Mouse (Mus musculus) CH12.LX (cell line): ENCODE results near the gene Ctso. TPM values are rescaled to one million over a fixed set of nuclear protein-coding genes. Genes with fewer than 3 reads are reported as not detected.

ENCODE experiments used
- DNase-seq: peaks from one replicate; pipeline ENCODE4 v3.0.0-alpha.2; 2013; ENCODE audit errors: extremely low read depth
- H3K27ac ChIP-seq: 2 replicates; pipeline ENCODE4 v1.5.1; 2012; ENCODE audit warnings: low read depth, mild to moderate bottlenecking, control low read depth, moderate library complexity; ENCODE audit not compliant: insufficient read depth
- H3K27me3 ChIP-seq: replicated peaks from 2 replicates; pipeline ENCODE3; 2012; ENCODE audit warnings: inconsistent platforms
- H3K36me3 ChIP-seq, 2 experiments: replicated peaks in 1 of 2; 2 replicates each; pipeline versions ENCODE3 to v1.6.1; 2012; ENCODE audit warnings: inconsistent platforms in 1 of 2, low read length in 1 of 2, mild to moderate bottlenecking in 1 of 2, mixed read lengths in 1 of 2, moderate library complexity in 1 of 2; ENCODE audit not compliant: control insufficient read depth in 1 of 2, insufficient read depth in 1 of 2
- H3K4me1 ChIP-seq, 2 experiments: 2 replicates each; pipeline ENCODE4 v1.6.1; 2012; ENCODE audit warnings: inconsistent platforms in 1 of 2, moderate library complexity in 1 of 2; ENCODE audit not compliant: insufficient read depth in 2 of 2, control insufficient read depth in 1 of 2
- H3K4me2 ChIP-seq: 2 replicates; pipeline ENCODE4 v1.6.1; 2012; ENCODE audit warnings: low read depth, mild to moderate bottlenecking, control low read depth; ENCODE audit not compliant: poor library complexity, insufficient read depth, severe bottlenecking
- H3K4me3 ChIP-seq, 3 experiments: fragments of 150-350 bp in 1 of 3; sonication (generic) in 1 of 3; replicated peaks in 1 of 3; 2 replicates each; pipeline versions ENCODE3 to v1.5.1; 2011 to 2012; ENCODE audit warnings: low read depth in 2 of 3, low read length in 2 of 3, mild to moderate bottlenecking in 2 of 3, moderate library complexity in 2 of 3, control low read depth in 1 of 3, improper control_type of control experiment in 1 of 3, inconsistent platforms in 1 of 3, mixed read lengths in 1 of 3; ENCODE audit not compliant: poor library complexity in 1 of 3
- H3K79me2 ChIP-seq: replicated peaks from 2 replicates; pipeline ENCODE4 v1.6.1; 2012; ENCODE audit warnings: mild to moderate bottlenecking, moderate library complexity; ENCODE audit not compliant: control insufficient read depth, poor library complexity, insufficient read depth, severe bottlenecking; ENCODE audit errors: extremely low read depth
- H3K9ac ChIP-seq: 2 replicates; pipeline ENCODE4 v1.6.1; 2012; ENCODE audit warnings: low read depth, mild to moderate bottlenecking, control low read depth, moderate library complexity; ENCODE audit not compliant: insufficient read depth
- H3K9me3 ChIP-seq: replicated peaks from 2 replicates; pipeline ENCODE3; 2012; ENCODE audit warnings: low read length, inconsistent platforms, mixed read lengths
- BHLHE40 ChIP-seq: IDR thresholded peaks from 2 replicates; pipeline ENCODE4 v1.6.1; 2011; ENCODE audit warnings: mild to moderate bottlenecking, low read depth, low read length, improper control_type of control experiment
- CHD2 ChIP-seq: IDR thresholded peaks from 2 replicates; pipeline ENCODE4 v1.6.1; 2011; ENCODE audit warnings: low read length, improper control_type of control experiment
- HCFC1 ChIP-seq: IDR thresholded peaks from 2 replicates; pipeline ENCODE4 v1.6.1; 2012; ENCODE audit warnings: low read depth, mild to moderate bottlenecking, inconsistent platforms, low read length, improper control_type of control experiment
- IRF4 ChIP-seq: IDR thresholded peaks from 2 replicates; pipeline ENCODE4 v1.6.1; 2014; ENCODE audit warnings: low read depth, mild to moderate bottlenecking, inconsistent platforms, low read length, improper control_type of control experiment
- JUN ChIP-seq: IDR thresholded peaks from 2 replicates; pipeline ENCODE4 v1.6.1; 2011; ENCODE audit warnings: low read depth, mild to moderate bottlenecking, low read length, improper control_type of control experiment, moderate library complexity; ENCODE audit not compliant: insufficient read depth
- KAT2A ChIP-seq: IDR thresholded peaks from 2 replicates; pipeline ENCODE4 v1.6.1; 2012; ENCODE audit warnings: low read length, improper control_type of control experiment, inconsistent platforms; ENCODE audit not compliant: insufficient replicate concordance
- MAFK ChIP-seq: IDR thresholded peaks from 2 replicates; pipeline ENCODE4 v1.6.1; 2011; ENCODE audit warnings: low read length, improper control_type of control experiment; ENCODE audit not compliant: insufficient replicate concordance
- MEF2A ChIP-seq: IDR thresholded peaks from 2 replicates; pipeline ENCODE4 v1.6.1; 2014; ENCODE audit warnings: low read depth, mild to moderate bottlenecking, inconsistent platforms, low read length, improper control_type of control experiment, borderline replicate concordance
- MXI1 ChIP-seq: IDR thresholded peaks from 2 replicates; pipeline ENCODE4 v1.6.1; 2011; ENCODE audit warnings: mild to moderate bottlenecking, low read depth, low read length, improper control_type of control experiment
- MYC ChIP-seq: IDR thresholded peaks from 2 replicates; pipeline ENCODE4 v1.6.1; 2011; ENCODE audit warnings: low read depth, mild to moderate bottlenecking, improper control_type of control experiment, low read length
- NRF1 ChIP-seq: IDR thresholded peaks from 2 replicates; pipeline ENCODE4 v1.6.1; 2014; ENCODE audit warnings: low read depth, mild to moderate bottlenecking, inconsistent platforms, low read length, improper control_type of control experiment, moderate library complexity
- RAD21 ChIP-seq: IDR thresholded peaks from 2 replicates; pipeline ENCODE4 v1.6.1; 2011; ENCODE audit warnings: low read depth, mild to moderate bottlenecking, low read length, improper control_type of control experiment, moderate library complexity
- SIN3A ChIP-seq: IDR thresholded peaks from 2 replicates; pipeline ENCODE4 v1.6.1; 2012; ENCODE audit warnings: low read length, improper control_type of control experiment, inconsistent platforms
- USF1 ChIP-seq: IDR thresholded peaks from 2 replicates; pipeline ENCODE4 v1.6.1; 2014; ENCODE audit warnings: low read depth, mild to moderate bottlenecking, inconsistent platforms, low read length, improper control_type of control experiment
- USF2 ChIP-seq: conservative IDR thresholded peaks from 2 replicates; pipeline ENCODE4 v1.6.1; 2011; ENCODE audit warnings: low read depth, low read length, improper control_type of control experiment
- ZC3H11A ChIP-seq: IDR thresholded peaks from 2 replicates; pipeline ENCODE4 v1.6.1; 2012; ENCODE audit warnings: low read depth, mild to moderate bottlenecking, inconsistent platforms, low read length, improper control_type of control experiment
- ZKSCAN1 ChIP-seq: IDR thresholded peaks from 2 replicates; pipeline ENCODE4 v1.6.1; 2012; ENCODE audit warnings: low read depth, inconsistent platforms, low read length, improper control_type of control experiment, borderline replicate concordance
- ZNF384 ChIP-seq: IDR thresholded peaks from 2 replicates; pipeline ENCODE4 v1.6.1; 2012; ENCODE audit warnings: low read depth, low read length, improper control_type of control experiment, inconsistent platforms
- dilution Hi-C: fragments of 300-500 bp; cut with MboI; formaldehyde crosslinking; loops from 2 replicates; pipeline ENCODE4 v1.14.3; 2020; ENCODE audit warnings: low sequenced_read_pairs; ENCODE audit not compliant: extremely low pct_unique_long_range_greater_than_20kb, extremely low pct_ligation_motif_present
- in situ Hi-C: fragments of 300-500 bp; cut with MboI; formaldehyde crosslinking; loops from 3 replicates; pipeline ENCODE4 v1.14.3; 2019; ENCODE audit warnings: low sequenced_read_pairs, low pct_ligation_motif_present, low pct_unique_long_range_greater_than_20kb, mixed read lengths
- polyA plus RNA-seq: library from polyadenylated mRNA; unstranded; fragments of >175 nt; gene quantifications from 2 replicates; pipeline ENCODE4 v1.2.1, GENCODE M21; 2012; ENCODE audit warnings: low read depth; ENCODE audit not compliant: insufficient read length
- total RNA-seq, 2 experiments: library from RNA; depleted of rRNA; stranded (reverse); fragments of 300-350 nt in 1 of 2; fragments of >200 nt in 1 of 2; gene quantifications; 2 replicates each; pipeline ENCODE4 v1.2.3; 2012 to 2014

The Ctso gene
- total and polyA plus RNA-seq, 3 experiments: 21.1 to 41.7 (median 39.2) TPM

GRCm38 (mm10) chr3:81975607-81976006 lies 43.2 kb downstream of the Ctso start:
- no peak for TF ChIP-seq USF2
- no peak for TF ChIP-seq USF1
- no peak for TF ChIP-seq RAD21
- TF ChIP-seq ZKSCAN1: no peak
- no peaks in the 10 kb centered on the region for H3K79me2 ChIP-seq
- no peak overlapping the region for H3K27ac ChIP-seq
- H3K9me3 ChIP-seq: no peaks in the 10 kb centered on the region
- no peak overlapping the region for H3K4me2 ChIP-seq
- H3K4me1 ChIP-seq: no peaks in the 10 kb centered on the region
- DNase-seq: no peak
- H3K4me3 ChIP-seq: no peak overlapping the region
- dilution Hi-C loops: no loop called here
- in situ Hi-C loops: no loop called here
- no peaks in the 10 kb centered on the region for H3K27me3 ChIP-seq
- H3K36me3 ChIP-seq: no peaks in the 10 kb centered on the region
- H3K9ac ChIP-seq: no peak overlapping the region

- Histone ChIP-seq H3K4me2 (no peak within 1 kb of the TSS), H3K4me3 (no peak within 1 kb of the TSS), H3K27ac (no peak within 1 kb of the TSS), H3K9ac (no peak within 1 kb of the TSS), H3K27me3 (no peaks in the 10 kb centered on the region), H3K79me2 (no peaks in the 10 kb centered on the region), H3K36me3 (no peaks in the 10 kb centered on the region)
- no peak for TF ChIP-seq SIN3A
- no peak for TF ChIP-seq MEF2A
- no peak for TF ChIP-seq BHLHE40
- TF ChIP-seq KAT2A: no peak
- TF ChIP-seq, all 38 proteins: peak for 0
- dilution Hi-C loops (no loop called here), in situ Hi-C loops (no loop called here)
- no peaks in the 10 kb centered on the region for H3K9me3 ChIP-seq
- H3K4me1 ChIP-seq: no peaks in the 10 kb centered on the region
- DNase-seq: no peak
Measured at GRCm38 (mm10) chr3:81976102-81976501, 43.7 kb downstream of the Ctso start, which contains the start of gene Tdo2. TSS of gene Tdo2 (minus strand) at chr3:81976202.

- in situ Hi-C loops: no loop called here
- H3K4me3 ChIP-seq: no peak overlapping the region
- no peaks in the 10 kb centered on the region for H3K79me2 ChIP-seq
- dilution Hi-C loops: no loop called here
- H3K4me2 ChIP-seq: no peak overlapping the region
- H3K9me3 ChIP-seq: no peaks in the 10 kb centered on the region
- no peak overlapping the region for H3K9ac ChIP-seq
- H3K27ac ChIP-seq: no peak overlapping the region
- no peaks in the 10 kb centered on the region for H3K36me3 ChIP-seq
- no peaks in the 10 kb centered on the region for H3K27me3 ChIP-seq
- H3K4me1 ChIP-seq: peaks cover 0 to 16% of the 10 kb centered on the region in 2 experiments; a peak in 2 of 4 replicates
- TF ChIP-seq MAFK (no peak), ZC3H11A (no peak), USF1 (no peak), CHD2 (no peak), RAD21 (no peak), MXI1 (no peak), MYC (no peak), JUN (no peak), IRF4 (no peak), HCFC1 (no peak), BHLHE40 (no peak), ZNF384 (no peak), NRF1 (no peak)
- DNase-seq: no peak
Measured at GRCm38 (mm10) chr3:81981576-81981975, 49.2 kb downstream of the Ctso start.
